Mouse (Mus musculus): ENCODE results near the gene Gadd45gip1. TPM values are rescaled to one million over a fixed set of nuclear protein-coding genes. Genes with fewer than 3 reads are reported as not detected.
A peak's percentile ranks its signal among the peaks of the same experiment; 100 is the strongest.

Gene Gadd45gip1
- polyA plus RNA-seq, 1 experiment: 19.5 TPM

GRCm38 (mm10) chr8:84837149-84837911, 6.0 kb downstream of the Gadd45gip1 start:
- Histone ChIP-seq H3K36me3 (ENCODE audit: control insufficient read depth, insufficient read depth, low read length, poor library complexity, severe bottlenecking) (peaks cover 61% of the 10 kb centered on the region), H3K9ac (ENCODE audit: low read depth, poor library complexity, severe bottlenecking) (no peak overlapping the region), H3K4me3 (ENCODE audit: low read depth, low read length) (no peak overlapping the region), H3K27me3 (ENCODE audit: control insufficient read depth, insufficient read depth, low read length, poor library complexity, severe bottlenecking) (no peaks in the 10 kb centered on the region), H3K4me1 (ENCODE audit: control insufficient read depth, insufficient read depth, low read length) (peaks cover 1% of the 10 kb centered on the region), H3K9me3 (replicated peaks; ENCODE audit: control insufficient read depth, insufficient read depth, low read length, poor library complexity, severe bottlenecking) (no peaks in the 10 kb centered on the region), H3K27ac (ENCODE audit: insufficient read depth, low read length) (peak overlapping the region; percentile 32; the same call in 1 of the 2 replicates)
- TF ChIP-seq CTCF (IDR thresholded peaks at IDR 0.05; ENCODE audit: low read depth, low read length) (no peak), EP300 (IDR thresholded peaks at IDR 0.05; ENCODE audit: insufficient read depth, low read depth, low read length) (0 out of 2 replicates have a peak, but pooled peaks have one; percentile 4), POLR2A (IDR thresholded peaks at IDR 0.05; ENCODE audit: insufficient read depth, low read length) (no peak)

GRCm38 (mm10) chr8:84837912-84838470, 6.7 kb downstream of the Gadd45gip1 start:
- H3K36me3 ChIP-seq (ENCODE audit: control insufficient read depth, insufficient read depth, low read length, poor library complexity, severe bottlenecking): peaks cover 67% of the 10 kb centered on the region
- no peak overlapping the region for H3K9ac ChIP-seq (ENCODE audit: low read depth, poor library complexity, severe bottlenecking)
- H3K4me1 ChIP-seq (ENCODE audit: control insufficient read depth, insufficient read depth, low read length): peaks cover 1% of the 10 kb centered on the region
- H3K27ac ChIP-seq (ENCODE audit: insufficient read depth, low read length): peak overlapping the region; percentile 32; the same call in 1 of the 2 replicates
- TF ChIP-seq POLR2A (IDR thresholded peaks at IDR 0.05; ENCODE audit: insufficient read depth, low read length): no peak
- no peak for TF ChIP-seq CTCF (IDR thresholded peaks at IDR 0.05; ENCODE audit: low read depth, low read length)
- no peak for TF ChIP-seq EP300 (IDR thresholded peaks at IDR 0.05; ENCODE audit: insufficient read depth, low read depth, low read length)
- no peak overlapping the region for H3K4me3 ChIP-seq (ENCODE audit: low read depth, low read length)
- H3K27me3 ChIP-seq (ENCODE audit: control insufficient read depth, insufficient read depth, low read length, poor library complexity, severe bottlenecking): no peaks in the 10 kb centered on the region
- no peaks in the 10 kb centered on the region for H3K9me3 ChIP-seq (replicated peaks; ENCODE audit: control insufficient read depth, insufficient read depth, low read length, poor library complexity, severe bottlenecking)

GRCm38 (mm10) chr8:84838513-84838912, 7.2 kb downstream of the Gadd45gip1 start:
- no peaks in the 10 kb centered on the region for H3K9me3 ChIP-seq (replicated peaks; ENCODE audit: control insufficient read depth, insufficient read depth, low read length, poor library complexity, severe bottlenecking)
- peaks cover 1% of the 10 kb centered on the region for H3K4me1 ChIP-seq (ENCODE audit: control insufficient read depth, insufficient read depth, low read length)
- H3K9ac ChIP-seq (ENCODE audit: low read depth, poor library complexity, severe bottlenecking): no peak overlapping the region
- H3K27me3 ChIP-seq (ENCODE audit: control insufficient read depth, insufficient read depth, low read length, poor library complexity, severe bottlenecking): no peaks in the 10 kb centered on the region
- no peak overlapping the region for H3K27ac ChIP-seq (ENCODE audit: insufficient read depth, low read length)
- no peak for TF ChIP-seq CTCF (IDR thresholded peaks at IDR 0.05; ENCODE audit: low read depth, low read length)
- TF ChIP-seq POLR2A (IDR thresholded peaks at IDR 0.05; ENCODE audit: insufficient read depth, low read length): no peak
- TF ChIP-seq EP300 (IDR thresholded peaks at IDR 0.05; ENCODE audit: insufficient read depth, low read depth, low read length): no peak
- no peak overlapping the region for H3K4me3 ChIP-seq (ENCODE audit: low read depth, low read length)
- peaks cover 72% of the 10 kb centered on the region for H3K36me3 ChIP-seq (ENCODE audit: control insufficient read depth, insufficient read depth, low read length, poor library complexity, severe bottlenecking)

GRCm38 (mm10) chr8:84839411-84839810, 8.1 kb downstream of the Gadd45gip1 start:
- Histone ChIP-seq H3K4me3 (ENCODE audit: low read depth, low read length) (no peak overlapping the region), H3K9me3 (replicated peaks; ENCODE audit: control insufficient read depth, insufficient read depth, low read length, poor library complexity, severe bottlenecking) (no peaks in the 10 kb centered on the region), H3K36me3 (ENCODE audit: control insufficient read depth, insufficient read depth, low read length, poor library complexity, severe bottlenecking) (peaks cover 72% of the 10 kb centered on the region), H3K27ac (ENCODE audit: insufficient read depth, low read length) (no peak overlapping the region), H3K27me3 (ENCODE audit: control insufficient read depth, insufficient read depth, low read length, poor library complexity, severe bottlenecking) (no peaks in the 10 kb centered on the region), H3K9ac (ENCODE audit: low read depth, poor library complexity, severe bottlenecking) (peak overlapping the region; percentile 95), H3K4me1 (ENCODE audit: control insufficient read depth, insufficient read depth, low read length) (peaks cover 1% of the 10 kb centered on the region)
- no peak for TF ChIP-seq POLR2A (IDR thresholded peaks at IDR 0.05; ENCODE audit: insufficient read depth, low read length)
- TF ChIP-seq CTCF (IDR thresholded peaks at IDR 0.05; ENCODE audit: low read depth, low read length): no peak
- TF ChIP-seq EP300 (IDR thresholded peaks at IDR 0.05; ENCODE audit: insufficient read depth, low read depth, low read length): no peak

GRCm38 (mm10) chr8:84839875-84840247, 8.5 kb downstream of the Gadd45gip1 start:
- Histone ChIP-seq H3K36me3 (ENCODE audit: control insufficient read depth, insufficient read depth, low read length, poor library complexity, severe bottlenecking) (peaks cover 72% of the 10 kb centered on the region), H3K27me3 (ENCODE audit: control insufficient read depth, insufficient read depth, low read length, poor library complexity, severe bottlenecking) (no peaks in the 10 kb centered on the region), H3K27ac (ENCODE audit: insufficient read depth, low read length) (no peak overlapping the region), H3K9ac (ENCODE audit: low read depth, poor library complexity, severe bottlenecking) (peak overlapping the region; percentile 95), H3K4me3 (ENCODE audit: low read depth, low read length) (peak overlapping the region; percentile 76), H3K9me3 (replicated peaks; ENCODE audit: control insufficient read depth, insufficient read depth, low read length, poor library complexity, severe bottlenecking) (no peaks in the 10 kb centered on the region), H3K4me1 (ENCODE audit: control insufficient read depth, insufficient read depth, low read length) (peaks cover 1% of the 10 kb centered on the region)
- TF ChIP-seq EP300 (IDR thresholded peaks at IDR 0.05; ENCODE audit: insufficient read depth, low read depth, low read length): no peak
- no peak for TF ChIP-seq POLR2A (IDR thresholded peaks at IDR 0.05; ENCODE audit: insufficient read depth, low read length)
- no peak for TF ChIP-seq CTCF (IDR thresholded peaks at IDR 0.05; ENCODE audit: low read depth, low read length)

Measured in ES-Bruce4 (cell line).